Mouse (Mus musculus): ENCODE results near the gene Tiam2.

DNA sequence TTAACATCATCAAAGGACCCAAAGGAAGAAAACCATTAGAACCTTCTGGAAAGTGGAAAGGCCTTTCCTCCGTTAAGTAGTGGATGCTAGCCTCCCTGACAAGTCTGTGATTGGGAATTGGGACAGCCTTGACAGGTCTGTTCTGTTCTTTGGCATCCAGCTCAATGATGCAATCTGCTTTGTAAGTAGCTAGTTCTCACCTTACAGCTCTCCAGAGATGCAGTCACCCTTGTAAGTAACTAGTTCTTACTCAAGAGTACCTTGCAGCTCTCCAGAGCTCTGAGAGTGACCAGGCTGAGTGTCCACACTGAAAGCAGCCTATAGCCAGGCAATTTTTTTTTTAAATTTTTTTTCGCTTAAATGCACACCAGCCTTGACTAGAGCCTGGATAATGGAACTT lies 21.4 kb downstream of the Tiam2 start:
- no peak for TF ChIP-seq EP300 (IDR thresholded peaks at IDR 0.05; ENCODE audit: insufficient read depth, low read depth, low read length)
- TF ChIP-seq CTCF (IDR thresholded peaks at IDR 0.05; ENCODE audit: low read depth, low read length) = no peak
